Mouse (Mus musculus): Measurements from ENCODE around the gene Crcp.

DNA sequence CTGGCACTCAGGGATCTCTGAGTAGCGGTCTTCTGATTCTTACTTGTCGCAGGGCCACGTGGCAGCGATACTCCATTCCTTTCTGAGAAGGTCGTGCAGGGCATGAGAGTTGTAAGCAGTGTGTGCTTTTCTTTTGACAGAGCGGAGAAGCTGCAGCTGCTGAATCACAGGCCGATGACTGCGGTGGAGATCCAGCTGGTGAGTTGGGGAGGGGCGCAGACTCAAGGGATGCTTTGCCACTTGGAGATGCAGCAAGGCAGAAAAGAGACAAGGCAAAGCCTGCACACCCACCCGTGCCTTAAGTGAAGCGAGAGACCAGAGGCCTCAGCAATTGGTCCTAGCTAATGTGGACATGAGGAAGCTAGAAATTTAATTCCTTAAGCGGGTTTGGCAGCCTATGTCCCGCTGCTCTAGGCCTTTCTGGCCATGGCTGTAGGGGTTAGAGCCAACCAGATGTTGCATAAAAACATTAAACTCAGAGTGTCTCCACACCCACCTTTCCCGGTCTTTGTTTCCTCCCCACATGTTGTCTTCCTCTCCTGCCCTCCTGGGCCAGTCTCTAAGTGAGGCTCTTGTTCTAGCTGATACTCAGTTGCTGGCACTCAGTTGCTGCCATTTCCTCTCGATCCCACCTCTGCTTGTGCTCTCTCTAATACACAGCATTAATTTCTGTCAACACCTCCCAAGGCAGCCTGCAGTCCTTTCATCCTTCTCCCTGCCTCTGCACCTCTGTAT is 19.9 kb downstream of the Crcp start:
- TF ChIP-seq CTCF (IDR thresholded peaks at IDR 0.05) (no peak), EP300 (IDR thresholded peaks at IDR 0.05) (no peak)
